Mouse (Mus musculus) fat pad, adult 2 months (tissue): ENCODE data around the gene B3galnt1.

ENCODE experiments used
- DNase-seq: peaks from one replicate; pipeline ENCODE4 v3.0.0-alpha.2; 2011; ENCODE audit warnings: low read depth, low spot score; ENCODE audit errors: extremely low read depth

B3galnt1 gene

GRCm38 (mm10) chr3:69598261-69599165 lies at the start of gene B3galnt1:
TSS of gene B3galnt1 (minus strand) at chr3:69598960.
- no peak for DNase-seq

- DNase-seq, result no peak
Measured at GRCm38 (mm10) chr3:69634521-69634920, 35.8 kb upstream of the B3galnt1 start.

- no peak for DNase-seq
Measured at GRCm38 (mm10) chr3:69633706-69634420, 35.1 kb upstream of the B3galnt1 start.

GRCm38 (mm10) chr3:69626963-69627590 lies 28.3 kb upstream of the B3galnt1 start:
- DNase-seq, result no peak

- no peak for DNase-seq
Measured at GRCm38 (mm10) chr3:69626213-69626962, 27.6 kb upstream of the B3galnt1 start.

GRCm38 (mm10) chr3:69624182-69624581 lies 25.4 kb upstream of the B3galnt1 start:
- DNase-seq, result no peak

GRCm38 (mm10) chr3:69607909-69608308 lies 9.1 kb upstream of the B3galnt1 start:
- DNase-seq, result no peak

- no peak for DNase-seq
Measured at GRCm38 (mm10) chr3:69607468-69607867, 8.7 kb upstream of the B3galnt1 start.

- DNase-seq, result no peak
Measured at GRCm38 (mm10) chr3:69606923-69607322, 8.2 kb upstream of the B3galnt1 start.

GRCm38 (mm10) chr3:69599166-69599500 lies 373 bp upstream of the B3galnt1 start:
- DNase-seq, result no peak

- no peak for DNase-seq
Measured at GRCm38 (mm10) chr3:69597816-69598215, 944 bp downstream of the B3galnt1 start.

- no peak for DNase-seq
Measured at GRCm38 (mm10) chr3:69597211-69597610, 1.5 kb downstream of the B3galnt1 start.

GRCm38 (mm10) chr3:69596116-69596515 lies 2.6 kb downstream of the B3galnt1 start:
- no peak for DNase-seq

- no peak for DNase-seq
Measured at GRCm38 (mm10) chr3:69594071-69594470, 4.7 kb downstream of the B3galnt1 start.

- no peak for DNase-seq
Measured at GRCm38 (mm10) chr3:69593426-69593825, 5.3 kb downstream of the B3galnt1 start.

- no peak for DNase-seq
Measured at GRCm38 (mm10) chr3:69588101-69588760, 10.5 kb downstream of the B3galnt1 start.

- DNase-seq, result no peak
Measured at GRCm38 (mm10) chr3:69583798-69584197, 15.0 kb downstream of the B3galnt1 start.

- DNase-seq, result no peak
Measured at GRCm38 (mm10) chr3:69578791-69579190, 20.0 kb downstream of the B3galnt1 start.

GRCm38 (mm10) chr3:69576715-69577114 lies 22.0 kb downstream of the B3galnt1 start:
- DNase-seq, result no peak

GRCm38 (mm10) chr3:69575577-69575976 lies 23.2 kb downstream of the B3galnt1 start:
- DNase-seq, result no peak
